Mouse (Mus musculus): ENCODE data around the gene Muc1.

GRCm38 (mm10) chr3:89208075-89208657 is 20.7 kb upstream of the Muc1 start:
- TF ChIP-seq POLR2A (IDR thresholded peaks at IDR 0.05; ENCODE audit: low read depth, low read length) (no peak; the same call in 1 of the 2 replicates), SIN3A (IDR thresholded peaks at IDR 0.05; ENCODE audit: low read length) (no peak), CTCF (conservative IDR thresholded peaks at IDR 0.05 in 1 of 2, IDR thresholded peaks at IDR 0.05 in 1 of 2; ENCODE audit: low read depth in 2 of 2, low read length in 2 of 2) (no peak), TBP (conservative IDR thresholded peaks at IDR 0.05; ENCODE audit: low read depth, low read length) (no peak), E2F4 (IDR thresholded peaks at IDR 0.05; ENCODE audit: insufficient replicate concordance, low read depth, low read length) (no peak), ZNF384 (IDR thresholded peaks at IDR 0.05; ENCODE audit: low read depth, low read length) (no peak), NRF1 (IDR thresholded peaks at IDR 0.05; ENCODE audit: low read depth, low read length) (no peak), ELF1 (IDR thresholded peaks at IDR 0.05; ENCODE audit: low read depth, low read length) (no peak), EP300 (IDR thresholded peaks at IDR 0.05; ENCODE audit: low read length) (no peak), ZKSCAN1 (IDR thresholded peaks at IDR 0.05; ENCODE audit: borderline replicate concordance, low read depth, low read length) (no peak), HCFC1 (IDR thresholded peaks at IDR 0.05; ENCODE audit: low read depth, low read length) (no peak), USF1 (IDR thresholded peaks at IDR 0.05; ENCODE audit: low read depth, low read length) (no peak), TCF12 (IDR thresholded peaks at IDR 0.05; ENCODE audit: low read depth, low read length) (no peak), ZMIZ1 (IDR thresholded peaks at IDR 0.05; ENCODE audit: low read depth, low read length) (no peak)
